Comparison of ENCODE assay signal across 15 mouse cellular contexts in genomic region chr4:133089319-133089718, GRCm38 (mm10). TPM values are rescaled to one million over a fixed set of nuclear protein-coding genes. Genes with fewer than 3 reads are reported as not detected.
DNase-seq lines count a peak whose midpoint lies in the region; ATAC-seq lines count a peak whose summit lies in the region.
"Had no signal": no experiment of that assay in that cellular context is flagged by ENCODE, and none has a peak within 500 bp of the region (broad histone marks: within the 10 kb centered on the region; RNA-seq: fewer than 3 reads in every experiment).

No protein-coding gene starts in this region.

- peak overlapping the region; percentile 91 to 93 for H3K27ac ChIP-seq in heart, embryonic 14.5 days (replicated peaks in 1 of 2; ENCODE audit: control insufficient read depth in 1 of 2, insufficient read depth in 1 of 2, low read depth in 2 of 2, low read length in 2 of 2)
- peak overlapping the region; percentile 98 for H3K27ac ChIP-seq in lung, embryonic 15.5 days
- H3K27ac ChIP-seq in intestine, embryonic 16.5 days (ENCODE audit: low read length) = peak overlapping the region; percentile 38; the same call in 1 of the 2 replicates
- H3K27ac ChIP-seq in stomach, embryonic 16.5 days (ENCODE audit: low read length) = peak overlapping the region; percentile 94
- H3K27ac ChIP-seq: macrophage had no signal

- H3K4me1 ChIP-seq in heart, embryonic 14.5 days (ENCODE audit: control insufficient read depth in 2 of 2, insufficient read depth in 2 of 2, low read length in 2 of 2) = peaks cover 77 to 96% of the 10 kb centered on the region in 2 experiments
- H3K4me1 ChIP-seq in lung, embryonic 15.5 days = peaks cover 98% of the 10 kb centered on the region
- peaks cover 93% of the 10 kb centered on the region for H3K4me1 ChIP-seq in intestine, embryonic 16.5 days (ENCODE audit: control insufficient read depth, insufficient read depth, low read length)
- H3K4me1 ChIP-seq in stomach, embryonic 16.5 days (ENCODE audit: control insufficient read depth, insufficient read depth, low read length) = peaks cover 92% of the 10 kb centered on the region

- no peaks in the 10 kb centered on the region for H3K27me3 ChIP-seq in heart, embryonic 14.5 days (ENCODE audit: control insufficient read depth, insufficient read depth, low read length)
- H3K27me3 ChIP-seq in lung, embryonic 15.5 days = no peaks in the 10 kb centered on the region
- H3K27me3 ChIP-seq in intestine, embryonic 16.5 days (replicated peaks; ENCODE audit: control insufficient read depth, insufficient read depth, low read length) = no peaks in the 10 kb centered on the region
- no peaks in the 10 kb centered on the region for H3K27me3 ChIP-seq in stomach, embryonic 16.5 days (ENCODE audit: control insufficient read depth, insufficient read depth, low read length)
- H3K27me3 ChIP-seq: CH12.LX, Patski had no signal

- no peaks in the 10 kb centered on the region for H3K36me3 ChIP-seq in heart, embryonic 14.5 days (ENCODE audit: control insufficient read depth, insufficient read depth, low read length)
- no peaks in the 10 kb centered on the region for H3K36me3 ChIP-seq in lung, embryonic 15.5 days
- H3K36me3 ChIP-seq in intestine, embryonic 16.5 days (ENCODE audit: control insufficient read depth, insufficient read depth, low read length) = no peaks in the 10 kb centered on the region
- H3K36me3 ChIP-seq in stomach, embryonic 16.5 days (ENCODE audit: control insufficient read depth, insufficient read depth, low read length) = no peaks in the 10 kb centered on the region
- H3K36me3 ChIP-seq: midbrain, embryonic 13.5 days had no signal

- intact Hi-C loops in heart, postnatal 36 days (cut with DNase I) = no loop called here

- DNase-seq in heart, postnatal 36 days = no peak
- DNase-seq in lung, postnatal 10 days = no peak
- DNase-seq: cerebellum, adult 2 months; kidney, adult 11 months; right cerebral cortex, postnatal 25 days had no signal

- no peak overlapping the region for H3K9ac ChIP-seq in heart, embryonic 14.5 days (ENCODE audit: low read length)
- H3K9ac ChIP-seq in lung, embryonic 15.5 days = no peak overlapping the region
- no peak overlapping the region for H3K9ac ChIP-seq in intestine, embryonic 16.5 days (ENCODE audit: low read depth, low read length)
- no peak overlapping the region for H3K9ac ChIP-seq in stomach, embryonic 16.5 days (ENCODE audit: low read length)
- H3K9ac ChIP-seq: midbrain, embryonic 13.5 days had no signal

- whole genome bisulfite sequencing in heart, embryonic 14.5 days = 78% methylated on average over 9 of the region's 9 CpGs
- WGBS in lung, embryonic 15.5 days = 59% methylated on average over 9 of the region's 9 CpGs
- 50% methylated on average over 9 of the region's 9 CpGs for WGBS in intestine, embryonic 16.5 days
- WGBS in stomach, embryonic 16.5 days = 53% methylated on average over 9 of the region's 9 CpGs

- H3K9me3 ChIP-seq in heart, embryonic 14.5 days (ENCODE audit: control insufficient read depth, low read length) = no peaks in the 10 kb centered on the region
- H3K9me3 ChIP-seq in lung, embryonic 15.5 days = no peaks in the 10 kb centered on the region
- no peaks in the 10 kb centered on the region for H3K9me3 ChIP-seq in intestine, embryonic 16.5 days (ENCODE audit: control insufficient read depth, low read length)
- no peaks in the 10 kb centered on the region for H3K9me3 ChIP-seq in stomach, embryonic 16.5 days (replicated peaks; ENCODE audit: control insufficient read depth, low read length)
- H3K9me3 ChIP-seq: midbrain, embryonic 13.5 days had no signal

- no peak overlapping the region for H3K4me3 ChIP-seq in heart, embryonic 14.5 days (ENCODE audit: control insufficient read depth in 1 of 2, insufficient read depth in 1 of 2, low read depth in 1 of 2, low read length in 2 of 2)
- no peak overlapping the region for H3K4me3 ChIP-seq in lung, embryonic 15.5 days
- no peak overlapping the region for H3K4me3 ChIP-seq in intestine, embryonic 16.5 days (ENCODE audit: low read length)
- no peak overlapping the region for H3K4me3 ChIP-seq in stomach, embryonic 16.5 days (replicated peaks; ENCODE audit: low read length)
- H3K4me3 ChIP-seq: left cerebral cortex, adult 2 months; midbrain, embryonic 13.5 days had no signal

- no peak overlapping the region for H3K4me2 ChIP-seq in heart, embryonic 14.5 days (ENCODE audit: low read length)
- H3K4me2 ChIP-seq in lung, embryonic 15.5 days = no peak overlapping the region
- no peak overlapping the region for H3K4me2 ChIP-seq in intestine, embryonic 16.5 days (ENCODE audit: low read depth, low read length)
- H3K4me2 ChIP-seq in stomach, embryonic 16.5 days (ENCODE audit: low read depth, low read length) = no peak overlapping the region
- H3K4me2 ChIP-seq: midbrain, embryonic 13.5 days had no signal

- no peak for ATAC-seq in heart, embryonic 14.5 days (ENCODE audit: insufficient number of reproducible peaks, insufficient read depth, low FRiP score, low read depth)
- no peak for ATAC-seq in lung, embryonic 15.5 days (ENCODE audit: borderline replicate concordance, extremely low read depth, low FRiP score, low TSS enrichment)
- ATAC-seq in intestine, embryonic 16.5 days = no peak
- ATAC-seq in stomach, embryonic 16.5 days (ENCODE audit: insufficient read depth, low FRiP score) = no peak
- ATAC-seq in CD4-positive, CD25-positive, alpha-beta regulatory T cell, adult 4 months = no peak
- ATAC-seq: midbrain, embryonic 13.5 days; Patski had no signal

RNA-seq across cellular contexts. Expression of gene Wasf2, which starts 41.0 kb away (rescaled TPM):
- 50.7 and 68.6 TPM in 2 replicates for polyA plus RNA-seq in heart, embryonic 14.5 days (2014; fragmentation: Nextera tagmentation; extraction: Ambion mirVana)
- 10 to 100 TPM; 81.4 to 89.2 TPM for total RNA-seq in heart, postnatal 36 days (2021)
- 120 and 136 TPM in 2 replicates for polyA plus RNA-seq in lung, embryonic 15.5 days (2015; fragmentation: Nextera tagmentation; extraction: Ambion mirVana)
- 76.9 and 81.9 TPM in 2 replicates for polyA plus RNA-seq in intestine, embryonic 16.5 days (2015; fragmentation: Nextera tagmentation; extraction: Ambion mirVana)
- polyA plus RNA-seq in stomach, embryonic 16.5 days (2015; fragmentation: Nextera tagmentation; extraction: Ambion mirVana) = 84.3 and 98.6 TPM in 2 replicates
- 10 to 100 TPM; 69.2 to 76.3 TPM for polyA plus RNA-seq in CD4-positive, CD25-positive, alpha-beta regulatory T cell, adult 4 months (2017; shearing (Covaris generic))

Comparison
In these comparisons a context has a peak if more than half of its experiments do, and no peak if none do; other contexts are left out.
1. H3K27ac ChIP-seq: peak in every context shown above with its lines; median percentile 98 in lung, embryonic 15.5 days; 94 in stomach, embryonic 16.5 days; 92 in heart, embryonic 14.5 days; 38 in intestine, embryonic 16.5 days.